Mouse (Mus musculus) heart, embryonic 10.5 days (tissue): ENCODE measurements around the gene Pgap3. TPM values are rescaled to one million over a fixed set of nuclear protein-coding genes. Genes with fewer than 3 reads are reported as not detected.

Experiments
- DNase-seq: peaks from one replicate; pipeline ENCODE4 v3.0.0-alpha.2; 2017; ENCODE audit warnings: low spot score
- H3K27ac ChIP-seq: fragments of 300-500 bp; sonication (generic); 2 replicates; pipeline ENCODE4 v1.5.1; 2016; ENCODE audit warnings: mild to moderate bottlenecking
- H3K27me3 ChIP-seq: fragments of 300-500 bp; sonication (generic); 2 replicates; pipeline ENCODE4 v1.6.1; 2016; ENCODE audit warnings: mild to moderate bottlenecking; ENCODE audit not compliant: poor library complexity, insufficient read depth, severe bottlenecking
- H3K36me3 ChIP-seq: fragments of 300-500 bp; sonication (generic); 2 replicates; pipeline ENCODE4 v1.6.1; 2016; ENCODE audit warnings: mild to moderate bottlenecking, moderate library complexity
- H3K4me1 ChIP-seq: fragments of 300-500 bp; sonication (generic); 2 replicates; pipeline ENCODE4 v1.6.1; 2016; ENCODE audit warnings: mild to moderate bottlenecking
- H3K4me3 ChIP-seq: fragments of 300-500 bp; sonication (generic); 2 replicates; pipeline ENCODE4 v1.5.1; 2016; ENCODE audit warnings: mild to moderate bottlenecking, moderate library complexity
- H3K9me3 ChIP-seq: fragments of 300-500 bp; sonication (generic); 2 replicates; pipeline ENCODE4 v1.6.1; 2016; ENCODE audit warnings: mild to moderate bottlenecking, moderate library complexity
- WGBS: fragments of 180-500 bp; shearing (Covaris S2); methylation state at CpG from one replicate; pipeline ENCODE4 v1.1.7; 2016; 5-methylcytosine and 5-hydroxymethylcytosine counted together
- polyA plus RNA-seq: library from polyadenylated mRNA; unstranded; fragments of >200 nt; fragmentation: Nextera tagmentation; extraction: Ambion mirVana; gene quantifications from 2 replicates; pipeline ENCODE4 v1.2.1, GENCODE M21; 2016

Gene Pgap3
- polyA plus RNA-seq, 1 experiment from 2014 or later: 15.3 TPM

DNA sequence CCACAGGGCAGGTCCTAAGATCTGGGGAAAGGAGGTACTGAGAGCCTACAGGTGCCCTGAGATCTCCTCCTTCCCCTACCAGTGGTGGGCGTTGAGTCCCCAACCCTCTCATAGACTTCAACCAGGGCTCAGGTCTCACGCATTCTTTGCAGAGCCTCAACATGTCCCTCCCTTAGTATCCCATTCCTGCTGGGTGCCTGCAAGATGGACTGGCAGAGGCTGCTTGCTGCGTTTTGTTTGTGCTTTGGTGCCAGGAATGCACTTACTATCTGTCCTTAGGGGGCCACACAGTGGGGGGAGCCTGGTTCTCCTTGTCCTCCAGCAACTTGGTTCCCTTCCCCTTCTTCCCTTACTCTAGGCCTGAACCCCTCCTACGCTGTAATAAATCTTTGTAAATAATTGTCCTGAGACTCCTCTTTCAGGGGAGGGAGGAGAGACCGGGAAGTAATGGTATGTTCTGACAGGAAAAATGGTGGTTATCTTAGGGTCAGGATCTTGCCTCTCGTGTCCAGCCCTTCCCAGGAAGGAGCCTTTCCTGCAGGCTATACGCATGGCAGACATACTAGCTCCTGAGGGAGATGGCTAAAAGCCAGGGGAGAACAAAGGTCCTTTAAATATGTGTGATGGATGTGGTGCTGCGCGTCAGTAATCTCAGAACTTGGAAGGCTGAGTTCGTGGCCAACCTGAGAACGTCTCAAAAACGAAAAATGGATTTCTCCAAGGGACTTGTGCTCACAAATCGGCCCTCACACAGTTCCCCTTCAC, 42.7 kb downstream of the Pgap3 start:
- H3K9me3 ChIP-seq: no peaks in the 10 kb centered on the region
- H3K36me3 ChIP-seq: peaks cover 4% of the 10 kb centered on the region; the same call in 1 of the 2 replicates
- WGBS: 8% methylated on average over 13 of the region's 13 CpGs
- H3K4me1 ChIP-seq: peaks cover 60% of the 10 kb centered on the region
- no peak for DNase-seq
- H3K27me3 ChIP-seq: peaks cover 31% of the 10 kb centered on the region
- H3K27ac ChIP-seq: peak overlapping the region; percentile 95
- peak overlapping the region; percentile 84 for H3K4me3 ChIP-seq

DNA sequence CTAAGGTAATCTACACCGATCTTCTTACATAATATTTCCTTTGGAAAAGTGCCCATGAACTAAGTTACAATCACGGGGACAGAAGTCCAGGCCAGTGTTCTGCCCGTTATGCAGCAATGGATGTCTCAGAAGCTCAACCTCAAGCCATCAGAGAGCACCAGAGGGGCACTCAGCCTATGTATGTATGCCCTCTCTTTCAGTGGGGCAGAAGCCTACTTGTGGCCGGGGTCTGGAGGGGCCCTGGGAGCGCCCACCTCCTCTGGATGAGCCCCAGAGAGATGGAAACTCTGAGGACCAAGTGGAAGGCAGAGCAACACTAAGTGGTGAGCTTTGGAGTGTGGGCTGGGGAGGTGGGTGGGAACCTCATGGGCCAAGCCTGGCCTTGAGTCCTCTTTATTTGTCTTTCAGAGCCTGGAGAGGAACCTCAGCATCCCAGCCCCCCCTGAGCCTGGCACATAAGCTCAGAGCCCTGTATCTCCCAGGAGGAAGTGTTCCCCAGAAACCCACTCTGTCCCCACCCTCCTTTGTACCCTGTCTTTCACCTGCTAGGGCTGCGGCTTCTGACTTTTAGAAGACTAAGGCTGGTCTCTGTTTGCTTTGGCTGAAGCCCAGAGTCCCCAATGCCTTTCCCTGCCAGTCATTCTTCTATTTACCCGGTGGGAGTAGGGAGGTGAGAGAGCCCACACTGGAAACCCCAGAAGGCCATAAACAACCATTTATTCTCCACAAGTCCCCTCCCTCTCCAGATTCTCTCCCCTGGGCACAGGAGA, 43.5 kb downstream of the Pgap3 start:
- H3K27me3 ChIP-seq: peaks cover 38% of the 10 kb centered on the region
- H3K27ac ChIP-seq: peak overlapping the region; percentile 95
- DNase-seq: no peak
- H3K9me3 ChIP-seq: no peaks in the 10 kb centered on the region
- H3K4me1 ChIP-seq: peaks cover 53% of the 10 kb centered on the region
- H3K36me3 ChIP-seq: peaks cover 4% of the 10 kb centered on the region; the same call in 1 of the 2 replicates
- 80% methylated on average over 7 of the region's 7 CpGs for WGBS
- peak overlapping the region; percentile 84 for H3K4me3 ChIP-seq

GRCm38 (mm10) chr11:98355732-98356299, 44.5 kb downstream of the Pgap3 start:
- Histone ChIP-seq H3K27me3 (peaks cover 48% of the 10 kb centered on the region), H3K4me1 (peaks cover 49% of the 10 kb centered on the region), H3K27ac (no peak overlapping the region), H3K4me3 (no peak overlapping the region), H3K36me3 (no peaks in the 10 kb centered on the region), H3K9me3 (no peaks in the 10 kb centered on the region)
- peak; percentile 84 for DNase-seq
- WGBS: 7% methylated on average over 6 of the region's 6 CpGs

DNA sequence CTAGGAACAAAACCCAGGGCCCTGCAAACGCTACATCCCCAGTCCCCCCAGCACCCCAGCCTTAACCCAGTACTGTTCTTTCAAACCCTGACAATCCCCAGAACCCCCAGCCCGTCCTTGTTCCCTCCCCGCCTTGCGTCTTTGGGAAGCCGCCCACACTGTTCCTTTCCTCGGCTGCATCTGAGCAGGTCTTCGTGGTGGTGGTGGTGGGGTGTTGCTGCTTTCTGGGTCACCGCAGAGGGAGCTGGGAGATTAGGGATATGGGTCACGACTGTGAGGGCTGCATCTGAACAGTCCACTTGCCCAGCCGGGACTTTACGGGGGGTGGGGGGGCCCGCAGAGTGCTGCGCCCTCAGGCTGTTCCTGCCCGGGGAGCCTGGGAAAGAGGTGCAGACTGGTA, 45.8 kb downstream of the Pgap3 start:
- Histone ChIP-seq H3K4me3 (no peak overlapping the region), H3K27ac (0 out of 2 replicates have a peak overlapping the region, but pooled peaks have one; percentile 8), H3K27me3 (peaks cover 62% of the 10 kb centered on the region), H3K36me3 (no peaks in the 10 kb centered on the region), H3K4me1 (peaks cover 40% of the 10 kb centered on the region), H3K9me3 (no peaks in the 10 kb centered on the region)
- 58% methylated on average over 14 of the region's 14 CpGs for WGBS
- no peak for DNase-seq

DNA sequence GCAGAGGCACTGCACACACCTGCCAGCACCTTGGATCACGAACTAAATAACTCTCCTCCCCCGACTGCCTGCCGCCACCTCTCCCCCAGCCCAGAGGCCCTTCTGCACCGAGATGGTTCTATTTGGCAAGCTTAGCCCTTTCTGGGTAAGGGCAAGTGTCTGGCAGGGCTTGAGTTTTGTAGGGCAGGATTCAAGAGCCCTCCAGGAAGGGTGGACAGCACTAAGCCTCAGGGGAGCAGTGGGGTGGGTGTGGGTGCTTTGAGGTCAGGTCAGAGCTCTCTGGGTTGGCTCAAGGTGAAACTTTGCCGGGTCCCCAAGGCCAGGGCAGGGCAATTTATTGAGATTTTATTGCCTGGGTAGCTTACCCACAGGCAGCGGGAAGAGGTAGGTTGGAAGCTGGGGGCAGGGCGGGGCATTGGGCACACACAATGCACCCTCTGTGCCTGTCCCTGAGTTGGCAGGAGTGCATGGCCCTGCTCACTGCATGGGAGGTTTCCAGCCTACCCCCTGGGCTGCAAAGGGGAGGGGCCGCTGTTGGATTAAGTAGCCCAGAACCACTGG, 46.6 kb downstream of the Pgap3 start:
- Histone ChIP-seq H3K27ac (no peak overlapping the region), H3K4me1 (peaks cover 41% of the 10 kb centered on the region), H3K4me3 (no peak overlapping the region), H3K9me3 (no peaks in the 10 kb centered on the region), H3K36me3 (no peaks in the 10 kb centered on the region), H3K27me3 (peaks cover 69% of the 10 kb centered on the region)
- WGBS: 46% methylated on average over 8 of the region's 8 CpGs
- DNase-seq: no peak

GRCm38 (mm10) chr11:98352272-98352990, 47.9 kb downstream of the Pgap3 start:
- peaks cover 50% of the 10 kb centered on the region for H3K4me1 ChIP-seq
- peaks cover 82% of the 10 kb centered on the region for H3K27me3 ChIP-seq
- no peaks in the 10 kb centered on the region for H3K9me3 ChIP-seq
- H3K27ac ChIP-seq: no peak overlapping the region
- no peaks in the 10 kb centered on the region for H3K36me3 ChIP-seq
- no peak for DNase-seq
- no peak overlapping the region for H3K4me3 ChIP-seq
- WGBS: 74% methylated on average over 18 of the region's 18 CpGs

DNA sequence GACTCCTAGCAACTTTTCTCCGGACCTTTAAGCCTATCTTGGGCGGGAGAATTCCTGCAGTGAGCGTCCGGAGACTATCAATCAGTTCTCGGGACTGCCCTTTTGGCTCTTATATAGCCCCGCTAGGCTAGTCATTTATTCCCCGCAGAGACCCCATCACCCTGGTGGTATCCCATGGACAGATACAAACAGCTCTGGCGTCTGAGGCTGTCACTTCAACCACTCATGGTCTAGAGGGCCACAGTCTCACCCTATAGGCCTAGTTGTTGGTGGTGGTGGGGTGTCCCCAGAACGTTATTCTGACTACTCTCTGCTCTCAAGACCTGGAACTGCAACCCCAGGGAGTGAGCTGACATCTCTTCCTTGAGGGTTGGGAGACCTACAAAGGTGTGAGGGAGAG, 51.0 kb downstream of the Pgap3 start:
- 4% methylated on average over 9 of the region's 9 CpGs for WGBS
- DNase-seq: no peak
- Histone ChIP-seq H3K36me3 (no peaks in the 10 kb centered on the region), H3K27ac (no peak overlapping the region), H3K27me3 (peaks cover 97% of the 10 kb centered on the region), H3K4me1 (peaks cover 45% of the 10 kb centered on the region), H3K4me3 (peak overlapping the region; percentile 69), H3K9me3 (no peaks in the 10 kb centered on the region)

- peak within 1 kb of the TSS; percentile 69 for H3K4me3 ChIP-seq
- under 1% methylated on average over 55 of the region's 55 CpGs for WGBS
- peak within 1 kb of the TSS; percentile 84 for H3K27ac ChIP-seq
- H3K36me3 ChIP-seq: no peaks in the 10 kb centered on the region
- peaks cover 97% of the 10 kb centered on the region for H3K27me3 ChIP-seq
- DNase-seq: no peak
- H3K4me1 ChIP-seq: peaks cover 45% of the 10 kb centered on the region
- H3K9me3 ChIP-seq: no peaks in the 10 kb centered on the region
These were observed 52.0 kb downstream of the Pgap3 start, which contains the start of gene Ppp1r1b for GRCm38 (mm10) chr11:98348083-98348961. Gene Ppp1r1b (plus strand): TSS chr11:98348404.

GRCm38 (mm10) chr11:98347385-98348082, 52.8 kb downstream of the Pgap3 start:
- Histone ChIP-seq H3K4me1 (peaks cover 48% of the 10 kb centered on the region), H3K27ac (no peak overlapping the region; the same call in 1 of the 2 replicates), H3K27me3 (peaks cover 90% of the 10 kb centered on the region), H3K36me3 (no peaks in the 10 kb centered on the region), H3K9me3 (no peaks in the 10 kb centered on the region), H3K4me3 (peak overlapping the region; percentile 69)
- DNase-seq: no peak
- WGBS: 7% methylated on average over 10 of the region's 12 CpGs

DNA sequence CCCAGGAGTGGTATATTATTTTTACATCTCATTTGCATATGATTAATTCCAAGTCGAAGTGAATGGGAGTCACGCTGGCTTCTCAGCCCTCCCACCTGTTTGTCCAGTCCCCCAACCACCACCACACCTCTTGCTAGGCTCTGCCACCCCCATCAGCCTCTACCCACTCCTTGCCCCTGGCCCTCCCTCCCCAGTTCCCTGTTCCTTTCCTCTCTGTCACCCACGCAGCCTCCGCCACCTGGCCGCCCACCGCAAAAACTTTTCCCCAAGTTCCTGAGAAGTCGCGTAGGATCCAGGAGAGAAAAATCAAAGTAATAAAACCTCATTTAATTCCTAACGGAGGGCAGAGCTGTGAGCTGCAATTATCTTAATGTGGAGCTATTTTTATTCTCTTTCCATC, 54.1 kb downstream of the Pgap3 start:
- Histone ChIP-seq H3K36me3 (no peaks in the 10 kb centered on the region), H3K9me3 (no peaks in the 10 kb centered on the region), H3K27ac (no peak overlapping the region; the same call in 1 of the 2 replicates), H3K4me3 (0 out of 2 replicates have a peak overlapping the region, but pooled peaks have one; percentile 50), H3K27me3 (peaks cover 90% of the 10 kb centered on the region), H3K4me1 (peaks cover 54% of the 10 kb centered on the region)
- 10% methylated on average over 9 of the region's 9 CpGs for WGBS
- DNase-seq: no peak

DNA sequence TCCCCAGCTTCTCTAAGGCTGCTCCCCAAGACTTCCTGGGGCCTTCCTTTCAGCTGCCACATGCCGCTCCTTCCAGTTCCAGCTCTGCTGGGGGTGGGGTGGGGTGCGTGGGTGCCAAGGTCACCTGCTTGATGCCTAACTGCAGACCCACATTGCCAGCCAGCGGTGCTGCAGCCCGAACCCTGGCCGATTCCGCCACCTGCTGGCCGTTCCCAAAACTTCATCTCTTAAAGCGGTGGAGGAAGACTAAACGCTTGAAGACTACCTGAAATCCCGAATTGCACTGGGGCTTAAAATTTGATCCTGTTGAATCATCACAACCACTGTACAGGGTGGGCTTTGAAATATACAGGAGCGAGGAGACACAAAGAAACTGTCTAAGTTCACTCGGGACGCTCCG, 55.0 kb downstream of the Pgap3 start:
- peaks cover 50% of the 10 kb centered on the region for H3K4me1 ChIP-seq
- H3K27me3 ChIP-seq: peaks cover 89% of the 10 kb centered on the region
- no peaks in the 10 kb centered on the region for H3K36me3 ChIP-seq
- peak overlapping the region; percentile 50 for H3K4me3 ChIP-seq
- WGBS: 2% methylated on average over 14 of the region's 14 CpGs
- H3K9me3 ChIP-seq: no peaks in the 10 kb centered on the region
- DNase-seq: peak; percentile 90
- H3K27ac ChIP-seq: no peak overlapping the region
